Mouse (Mus musculus): ENCODE data around the gene Sh3bgrl.

Sh3bgrl gene

GRCm38 (mm10) chrX:109131834-109132233, 36.7 kb downstream of the Sh3bgrl start:
- no peak for DNase-seq (ENCODE audit: extremely low spot score, low spot score)

GRCm38 (mm10) chrX:109132463-109132862, 37.3 kb downstream of the Sh3bgrl start:
- DNase-seq (ENCODE audit: extremely low spot score, low spot score): no peak

- no peak for DNase-seq (ENCODE audit: extremely low spot score, low spot score)
These were observed 38.3 kb downstream of the Sh3bgrl start for GRCm38 (mm10) chrX:109133500-109133899.

GRCm38 (mm10) chrX:109136306-109136705, 41.1 kb downstream of the Sh3bgrl start:
- DNase-seq (ENCODE audit: extremely low spot score, low spot score): no peak

GRCm38 (mm10) chrX:109136820-109137219, 41.7 kb downstream of the Sh3bgrl start:
- DNase-seq (ENCODE audit: extremely low spot score, low spot score): no peak

GRCm38 (mm10) chrX:109137295-109137694, 42.1 kb downstream of the Sh3bgrl start:
- no peak for DNase-seq (ENCODE audit: extremely low spot score, low spot score)

GRCm38 (mm10) chrX:109141337-109141870, 46.2 kb downstream of the Sh3bgrl start:
- no peak for DNase-seq (ENCODE audit: extremely low spot score, low spot score)

GRCm38 (mm10) chrX:109142281-109142680, 47.1 kb downstream of the Sh3bgrl start:
- no peak for DNase-seq (ENCODE audit: extremely low spot score, low spot score)

- no peak for DNase-seq (ENCODE audit: extremely low spot score, low spot score)
These were observed 50.6 kb downstream of the Sh3bgrl start for GRCm38 (mm10) chrX:109145779-109146178.

GRCm38 (mm10) chrX:109147108-109147507, 51.9 kb downstream of the Sh3bgrl start:
- DNase-seq (ENCODE audit: extremely low spot score, low spot score): no peak

- no peak for DNase-seq (ENCODE audit: extremely low spot score, low spot score)
These were observed 56.1 kb downstream of the Sh3bgrl start for GRCm38 (mm10) chrX:109151228-109151627.

GRCm38 (mm10) chrX:109160326-109160725, 65.2 kb downstream of the Sh3bgrl start:
- no peak for DNase-seq (ENCODE audit: extremely low spot score, low spot score)

- no peak for DNase-seq (ENCODE audit: extremely low spot score, low spot score)
These were observed 65.7 kb downstream of the Sh3bgrl start for GRCm38 (mm10) chrX:109160901-109161300.

- no peak for DNase-seq (ENCODE audit: extremely low spot score, low spot score)
These were observed 79.9 kb downstream of the Sh3bgrl start for GRCm38 (mm10) chrX:109175038-109175437.

GRCm38 (mm10) chrX:109175470-109175869, 80.3 kb downstream of the Sh3bgrl start:
- DNase-seq (ENCODE audit: extremely low spot score, low spot score): no peak

- DNase-seq (ENCODE audit: extremely low spot score, low spot score): no peak
These were observed 89.7 kb downstream of the Sh3bgrl start for GRCm38 (mm10) chrX:109184706-109185478.

GRCm38 (mm10) chrX:109189607-109190006, 94.4 kb downstream of the Sh3bgrl start:
- no peak for DNase-seq (ENCODE audit: extremely low spot score, low spot score)

GRCm38 (mm10) chrX:109190969-109191368, 95.8 kb downstream of the Sh3bgrl start:
- no peak for DNase-seq (ENCODE audit: extremely low spot score, low spot score)

- no peak for DNase-seq (ENCODE audit: extremely low spot score, low spot score)
These were observed 96.3 kb downstream of the Sh3bgrl start for GRCm38 (mm10) chrX:109191436-109191835.

GRCm38 (mm10) chrX:109196468-109196867, 101.3 kb downstream of the Sh3bgrl start, which contains the start of gene Gm6377:
Gene Gm6377, plus strand, starts transcription at chrX:109196756.
- no peak for DNase-seq (ENCODE audit: extremely low spot score, low spot score)

- DNase-seq (ENCODE audit: extremely low spot score, low spot score): no peak
These were observed 112.7 kb downstream of the Sh3bgrl start for GRCm38 (mm10) chrX:109207843-109208242.

- DNase-seq (ENCODE audit: extremely low spot score, low spot score): no peak
These were observed 133.6 kb downstream of the Sh3bgrl start for GRCm38 (mm10) chrX:109228720-109229119.

Data from neural tube, embryonic 10.5 days (tissue).